Mouse (Mus musculus) ES-E14 (cell line): ENCODE data around the gene Eif4e1b. TPM values are rescaled to one million over a fixed set of nuclear protein-coding genes. Genes with fewer than 3 reads are reported as not detected.

Experiments used
- DNase-seq: peaks from one replicate; pipeline ENCODE4 v3.0.0-alpha.2; 2013; ENCODE audit warnings: low read depth, low spot score
- H3K27ac ChIP-seq: 2 replicates; pipeline ENCODE4 v1.5.1; 2012; ENCODE audit warnings: low read depth, mild to moderate bottlenecking, low read length, moderate library complexity, mixed read lengths; ENCODE audit not compliant: poor library complexity, insufficient read depth, severe bottlenecking
- H3K36me3 ChIP-seq: 2 replicates; pipeline ENCODE4 v1.6.1; 2012; ENCODE audit warnings: mild to moderate bottlenecking, low read length, moderate library complexity, mixed read lengths; ENCODE audit not compliant: control insufficient read depth, poor library complexity, insufficient read depth, severe bottlenecking
- H3K4me1 ChIP-seq, 2 experiments: fragments of 150-350 bp in 1 of 2; sonication (generic) in 1 of 2; 2 replicates each; pipeline ENCODE4 v1.6.1; 2012; ENCODE audit warnings: low read length in 2 of 2, mild to moderate bottlenecking in 1 of 2, mixed read lengths in 1 of 2; ENCODE audit not compliant: control insufficient read depth in 2 of 2, insufficient read depth in 2 of 2, poor library complexity in 1 of 2
- H3K4me3 ChIP-seq, 2 experiments: fragments of 150-350 bp in 1 of 2; sonication (generic) in 1 of 2; 2 replicates each; pipeline ENCODE4 v1.5.1; 2012; ENCODE audit warnings: low read length in 2 of 2, low read depth in 1 of 2, mild to moderate bottlenecking in 1 of 2, mixed read lengths in 1 of 2; ENCODE audit not compliant: insufficient read depth in 1 of 2, poor library complexity in 1 of 2, severe bottlenecking in 1 of 2
- H3K9ac ChIP-seq: 2 replicates; pipeline ENCODE4 v1.6.1; 2012; ENCODE audit warnings: low read depth, mild to moderate bottlenecking, low read length, mixed read lengths; ENCODE audit not compliant: poor library complexity, insufficient read depth, severe bottlenecking
- H3K9me3 ChIP-seq: fragments of 150-350 bp; sonication (generic); 2 replicates; pipeline ENCODE4 v1.6.1; 2012; ENCODE audit warnings: low read depth, mild to moderate bottlenecking, low read length; ENCODE audit not compliant: control insufficient read depth, insufficient read depth
- CHD2 ChIP-seq: IDR thresholded peaks from 2 replicates; pipeline ENCODE4 v1.6.1; 2014; ENCODE audit warnings: mild to moderate bottlenecking, low read depth, low read length, inconsistent platforms
- HCFC1 ChIP-seq: IDR thresholded peaks from 2 replicates; pipeline ENCODE4 v1.6.1; 2012; ENCODE audit warnings: low read length, inconsistent platforms, borderline replicate concordance; ENCODE audit not compliant: insufficient read depth
- MAFK ChIP-seq: IDR thresholded peaks from 2 replicates; pipeline ENCODE4 v1.6.1; 2014; ENCODE audit warnings: mild to moderate bottlenecking, low read depth, low read length, inconsistent platforms; ENCODE audit not compliant: insufficient read depth
- ZC3H11A ChIP-seq: IDR thresholded peaks from 2 replicates; pipeline ENCODE4 v1.6.1; 2012; ENCODE audit warnings: low read depth, mild to moderate bottlenecking, inconsistent platforms, low read length, borderline replicate concordance
- ZNF384 ChIP-seq: IDR thresholded peaks from 2 replicates; pipeline ENCODE4 v1.6.1; 2012; ENCODE audit warnings: low read depth, low read length, inconsistent platforms
- in situ Hi-C, 2 experiments: fragments of 600-800 bp; cut with MboI; formaldehyde crosslinking; loops; one replicate each; pipeline ENCODE4 v1.15.1; 2025; ENCODE audit warnings: low sequenced_read_pairs in 2 of 2, inconsistent platforms in 1 of 2; ENCODE audit not compliant: unreplicated experiment in 2 of 2
- total RNA-seq: library from RNA; depleted of rRNA; stranded (reverse); fragments of 300-350 nt; gene quantifications from 2 replicates; pipeline ENCODE4 v1.2.3, GENCODE M21; 2012

Eif4e1b gene
- total RNA-seq, 1 experiment, result 0.54 TPM

DNA sequence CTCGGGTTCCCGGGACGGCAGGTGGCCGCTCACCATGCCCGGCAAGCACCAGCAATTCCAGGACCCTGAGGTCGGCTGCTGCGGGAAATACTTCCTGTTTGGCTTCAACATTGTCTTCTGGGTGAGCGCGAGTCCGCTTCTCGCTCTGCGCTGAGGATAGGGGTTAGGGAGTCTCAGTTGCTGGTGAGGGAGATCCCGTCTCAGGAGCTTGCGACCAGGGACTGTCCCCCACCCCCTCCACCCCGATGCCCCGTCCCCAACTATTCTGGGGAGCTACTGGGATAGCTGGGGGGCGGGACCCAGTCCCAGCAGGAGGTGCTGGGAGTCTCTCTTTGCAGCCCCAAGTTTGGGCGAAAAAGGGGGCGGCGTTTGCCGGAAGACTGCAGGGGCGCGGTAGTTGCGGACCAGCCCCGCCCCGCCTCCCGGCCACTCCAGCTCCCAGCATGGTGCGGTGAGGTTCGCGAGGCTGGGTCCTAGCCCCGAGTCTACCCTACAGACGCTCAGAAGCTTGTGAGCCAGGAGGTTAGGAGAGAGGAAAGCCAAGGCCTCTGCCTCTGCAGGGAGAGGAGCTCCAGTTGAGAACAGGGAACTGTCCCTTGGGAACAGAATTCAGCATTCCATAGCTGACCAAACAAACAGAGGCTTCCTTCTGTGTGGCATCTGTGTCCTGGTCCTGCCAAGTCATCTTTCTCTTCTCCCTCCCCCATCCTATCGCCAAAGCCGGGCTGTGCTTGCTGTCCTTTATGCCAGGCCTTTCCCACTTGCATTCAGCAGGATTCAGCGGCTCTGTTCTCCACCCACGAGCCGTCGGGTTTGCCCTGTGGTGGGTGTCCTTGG lies 6.0 kb downstream of the Eif4e1b start:
- in situ Hi-C loops, result loop anchor here in 1 of 2 experiments (10.0 kb wide), 1 partner anchor 275 kb away; no protein-coding TSS in a partner anchor
- DNase-seq, result peak; percentile 46
- H3K9me3 ChIP-seq, result no peaks in the 10 kb centered on the region
- no peaks in the 10 kb centered on the region for H3K36me3 ChIP-seq
- TF ChIP-seq MAFK (no peak), ZNF384 (no peak), HCFC1 (0 out of 2 replicates have a peak, but pooled peaks have one; percentile 44), ZC3H11A (no peak), CHD2 (no peak)
- peak overlapping the region; percentile 72 for H3K9ac ChIP-seq
- H3K4me3 ChIP-seq, result peak overlapping the region; percentile 79 to 95
- peak overlapping the region; percentile 70 for H3K27ac ChIP-seq
- H3K4me1 ChIP-seq, result peaks cover 4 to 32% of the 10 kb centered on the region in 2 experiments; a peak in 2 of 4 replicates

DNA sequence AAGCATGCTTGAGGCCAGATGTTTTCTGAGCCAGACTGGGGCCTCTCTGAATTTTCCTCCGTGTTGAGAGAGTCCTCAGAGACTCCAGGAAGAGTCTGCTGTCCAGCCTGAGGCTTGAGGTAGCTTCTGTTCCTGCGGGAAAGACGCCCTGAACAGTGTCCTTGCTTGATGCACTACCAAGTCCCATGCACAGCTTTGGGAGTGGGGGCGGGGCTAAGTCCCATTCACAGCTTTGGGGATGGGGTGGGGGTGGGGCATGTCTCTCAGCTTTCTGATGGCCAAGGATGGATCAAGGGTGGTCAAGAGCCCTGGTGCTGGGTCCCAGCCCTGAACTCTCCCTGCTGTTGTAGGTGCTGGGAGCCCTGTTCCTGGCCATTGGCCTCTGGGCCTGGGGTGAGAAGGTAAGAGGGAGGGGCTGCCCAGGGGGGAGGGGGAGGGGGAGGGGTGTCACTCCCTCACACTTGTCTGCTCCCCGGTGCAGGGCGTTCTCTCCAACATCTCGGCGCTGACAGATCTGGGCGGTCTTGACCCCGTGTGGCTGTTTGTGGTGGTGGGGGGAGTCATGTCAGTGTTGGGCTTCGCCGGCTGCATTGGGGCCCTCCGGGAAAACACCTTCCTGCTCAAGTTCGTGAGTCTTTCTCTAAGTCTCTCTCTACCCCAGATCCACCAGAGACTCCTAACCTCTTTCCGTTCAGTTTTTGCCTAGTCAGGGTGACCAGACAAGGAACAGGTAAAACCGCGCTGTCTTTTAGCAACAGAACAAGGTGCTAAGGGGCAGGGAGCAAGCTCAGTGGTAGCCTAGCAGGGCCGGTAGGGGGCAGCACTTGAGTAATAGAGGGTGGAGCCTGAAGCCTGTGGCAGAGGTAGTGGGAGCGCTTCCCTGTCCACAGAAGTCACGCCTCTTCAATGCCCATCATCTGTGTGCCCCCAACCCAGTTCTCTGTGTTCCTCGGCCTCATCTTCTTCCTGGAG lies 8.7 kb downstream of the Eif4e1b start:
- Histone ChIP-seq H3K4me1 (peaks cover 4 to 32% of the 10 kb centered on the region in 2 experiments; a peak in 2 of 4 replicates), H3K9ac (0 out of 2 replicates have a peak overlapping the region, but pooled peaks have one; percentile 21), H3K9me3 (no peaks in the 10 kb centered on the region), H3K4me3 (peak overlapping the region; percentile 28 to 43; a peak in 3 of 4 replicates), H3K27ac (peak overlapping the region; percentile 71), H3K36me3 (no peaks in the 10 kb centered on the region; the same call in 1 of the 2 replicates)
- peak; percentile 84 for DNase-seq
- in situ Hi-C loops, result loop anchor here in 1 of 2 experiments (10.0 kb wide), 1 partner anchor 272 kb away; no protein-coding TSS in a partner anchor
- TF ChIP-seq CHD2 (no peak), ZC3H11A (no peak), MAFK (peak; percentile 80), HCFC1 (no peak), ZNF384 (no peak)

DNA sequence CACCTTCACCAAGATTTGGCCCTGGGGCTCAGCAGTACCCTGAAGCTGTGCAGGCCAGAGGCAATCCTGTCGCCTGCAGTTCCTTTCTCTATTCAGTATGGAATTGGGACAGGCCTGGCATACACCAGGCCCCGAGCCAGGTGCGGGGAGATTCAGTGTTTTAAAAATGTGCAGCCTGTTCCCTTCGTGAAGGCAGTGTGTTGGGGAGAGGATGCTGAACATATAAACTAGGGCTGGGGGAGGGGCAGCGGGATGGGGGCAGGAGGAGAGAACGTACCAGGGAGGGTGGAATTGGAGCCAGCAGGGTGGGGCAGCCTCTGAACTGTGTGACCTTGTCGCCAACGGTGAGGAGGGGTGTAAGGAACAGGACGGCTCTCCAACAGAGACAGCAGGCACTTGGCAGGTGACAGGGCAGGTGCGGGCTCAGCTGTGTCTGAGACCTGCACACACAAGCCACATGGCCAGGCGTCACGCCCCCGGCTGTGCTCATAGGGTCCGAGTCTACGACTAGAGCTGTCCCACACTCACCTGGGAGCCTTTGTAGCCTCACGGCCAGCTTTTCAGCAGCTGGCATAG lies 10.3 kb downstream of the Eif4e1b start:
- Histone ChIP-seq H3K27ac (no peak overlapping the region), H3K9me3 (no peaks in the 10 kb centered on the region), H3K9ac (no peak overlapping the region), H3K36me3 (no peaks in the 10 kb centered on the region; the same call in 1 of the 2 replicates), H3K4me3 (no peak overlapping the region), H3K4me1 (peaks cover 0 to 27% of the 10 kb centered on the region in 2 experiments; a peak in 2 of 4 replicates)
- in situ Hi-C loops, result loop anchor here in 1 of 2 experiments (10.0 kb wide), 1 partner anchor 271 kb away; no protein-coding TSS in a partner anchor
- TF ChIP-seq ZNF384, result no peak
- no peak for TF ChIP-seq HCFC1
- no peak for TF ChIP-seq ZC3H11A
- TF ChIP-seq CHD2, result no peak
- no peak for TF ChIP-seq MAFK
- DNase-seq, result no peak
